Mouse (Mus musculus) midbrain, embryonic 10.5 days (tissue): Measurements from ENCODE around the gene Cfl1. TPM values are rescaled to one million over a fixed set of nuclear protein-coding genes. Genes with fewer than 3 reads are reported as not detected.

Experiments
- DNase-seq: peaks from one replicate; pipeline ENCODE4 v3.0.0-alpha.2; 2017; ENCODE audit warnings: low spot score
- H3K27ac ChIP-seq: fragments of 300-500 bp; sonication (generic); replicated peaks from 2 replicates; pipeline ENCODE4 v1.5.1; 2016; ENCODE audit warnings: mild to moderate bottlenecking
- H3K27me3 ChIP-seq: fragments of 300-500 bp; sonication (generic); 2 replicates; pipeline ENCODE4 v1.6.1; 2016; ENCODE audit warnings: low read depth, mild to moderate bottlenecking; ENCODE audit not compliant: poor library complexity, severe bottlenecking
- H3K36me3 ChIP-seq: fragments of 300-500 bp; sonication (generic); 2 replicates; pipeline ENCODE4 v1.6.1; 2016; ENCODE audit warnings: mild to moderate bottlenecking, moderate library complexity
- H3K4me1 ChIP-seq: fragments of 300-500 bp; sonication (generic); 2 replicates; pipeline ENCODE4 v1.6.1; 2016
- H3K4me3 ChIP-seq: fragments of 300-500 bp; sonication (generic); 2 replicates; pipeline ENCODE4 v1.5.1; 2016; ENCODE audit warnings: mild to moderate bottlenecking, moderate library complexity
- H3K9me3 ChIP-seq: fragments of 300-500 bp; sonication (generic); replicated peaks from 2 replicates; pipeline ENCODE4 v1.6.1; 2016; ENCODE audit warnings: mild to moderate bottlenecking
- WGBS: fragments of 180-500 bp; shearing (Covaris S2); methylation state at CpG from one replicate; pipeline ENCODE4 v1.1.7; 2016; 5-methylcytosine and 5-hydroxymethylcytosine counted together
- polyA plus RNA-seq: library from polyadenylated mRNA; unstranded; fragments of >200 nt; fragmentation: Nextera tagmentation; extraction: Ambion mirVana; gene quantifications from 2 replicates; pipeline ENCODE4 v1.2.1, GENCODE M21; 2016

Gene Cfl1
- polyA plus RNA-seq, 1 experiment from 2014 or later: 3,131 TPM

DNA sequence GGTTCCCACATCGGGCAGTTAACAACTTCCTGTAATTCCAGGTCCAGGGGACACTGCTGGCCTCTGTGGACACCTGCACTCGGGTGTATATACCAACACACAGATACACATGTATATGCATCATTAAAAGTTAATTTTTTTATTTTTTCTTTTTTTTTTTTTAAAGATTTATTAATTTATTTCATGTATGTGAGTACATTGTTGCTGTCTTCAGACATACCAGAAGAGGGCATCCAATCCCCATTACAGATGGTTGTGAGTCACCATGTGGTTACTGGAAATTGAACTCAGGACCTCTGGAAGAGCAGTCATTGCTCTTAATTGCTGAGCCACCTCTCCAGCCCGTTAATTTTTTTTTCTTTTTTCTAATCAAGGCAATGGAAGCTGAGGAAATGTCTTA, 17.4 kb upstream of the Cfl1 start:
- 86% methylated on average over 3 of the region's 3 CpGs for WGBS
- no peak overlapping the region for H3K27ac ChIP-seq
- H3K9me3 ChIP-seq: no peaks in the 10 kb centered on the region
- peaks cover 27% of the 10 kb centered on the region for H3K4me1 ChIP-seq
- peaks cover 7% of the 10 kb centered on the region for H3K36me3 ChIP-seq
- H3K27me3 ChIP-seq: peaks cover 10% of the 10 kb centered on the region; the same call in 1 of the 2 replicates
- DNase-seq: no peak
- H3K4me3 ChIP-seq: no peak overlapping the region

DNA sequence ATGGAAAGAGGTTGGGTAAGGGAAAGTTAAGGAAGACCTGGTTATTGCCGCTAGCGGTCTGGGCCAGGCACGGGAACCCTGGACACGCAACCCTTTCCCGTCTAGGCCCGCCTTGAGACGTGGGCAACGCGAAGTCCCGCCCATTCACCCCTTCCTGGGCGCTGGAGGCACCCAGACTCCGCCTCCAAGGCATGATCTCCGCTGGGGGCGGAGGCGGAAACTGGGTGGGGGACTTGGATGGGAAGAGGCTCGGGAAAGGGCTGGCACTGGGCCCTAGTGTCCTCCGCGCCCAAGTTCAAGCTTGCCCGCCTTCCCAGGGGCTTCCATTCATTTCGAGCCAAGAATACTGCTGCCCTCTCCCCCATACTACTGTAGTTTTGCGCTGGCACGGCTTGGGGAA, 16.5 kb upstream of the Cfl1 start, which contains the start of gene Efemp2:
Efemp2 (plus strand) TSS at position 235 of the 400 bp plus-strand sequence.
- WGBS: 2% methylated on average over 22 of the region's 22 CpGs
- peaks cover 10% of the 10 kb centered on the region; the same call in 1 of the 2 replicates for H3K27me3 ChIP-seq
- peaks cover 27% of the 10 kb centered on the region for H3K4me1 ChIP-seq
- H3K4me3 ChIP-seq: peak within 1 kb of the TSS; percentile 68
- DNase-seq: peak; percentile 80
- no peaks in the 10 kb centered on the region for H3K9me3 ChIP-seq
- H3K36me3 ChIP-seq: peaks cover 16% of the 10 kb centered on the region
- peak within 1 kb of the TSS; percentile 90 for H3K27ac ChIP-seq

DNA sequence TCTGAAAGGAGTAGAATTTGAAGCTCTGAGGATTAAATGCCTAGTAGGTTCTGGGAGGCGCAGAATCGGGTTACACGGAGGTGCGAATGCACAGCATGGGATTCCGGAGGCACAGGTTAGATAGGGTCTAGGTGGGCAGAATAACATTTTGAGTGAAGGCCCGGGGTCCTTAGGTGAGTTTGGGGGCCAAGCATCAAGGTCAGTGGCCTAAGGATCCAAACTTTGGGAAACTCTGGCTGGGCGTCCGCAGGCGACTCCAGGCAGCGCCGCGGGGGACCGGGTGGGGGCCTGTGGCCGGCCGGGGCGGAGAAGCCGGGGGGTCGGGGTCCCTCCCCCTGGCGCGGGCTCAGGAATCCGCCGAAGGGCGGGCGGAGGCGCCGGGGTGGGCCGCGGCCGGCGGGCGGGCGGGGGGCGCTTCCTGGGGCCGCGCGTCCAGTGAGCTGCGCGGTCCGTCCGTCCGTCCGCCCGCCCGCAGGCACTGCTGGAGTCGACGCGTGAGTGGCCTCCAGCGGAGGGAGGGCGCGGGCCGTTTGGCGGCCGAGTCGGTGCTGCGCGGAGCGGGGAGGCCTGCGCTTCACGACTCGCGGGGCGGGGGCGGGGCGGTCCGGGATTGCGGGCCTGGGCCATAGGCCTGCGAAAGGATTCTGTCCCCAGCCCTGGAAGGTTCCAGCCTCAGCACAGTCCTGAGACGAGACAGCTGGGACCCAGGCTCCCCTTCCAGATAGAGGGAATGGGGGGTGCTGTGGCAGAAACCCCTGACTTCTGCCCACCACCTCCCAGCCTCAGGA, 15.8 kb upstream of the Cfl1 start:
- Histone ChIP-seq H3K27me3 (peaks cover 10% of the 10 kb centered on the region; the same call in 1 of the 2 replicates), H3K27ac (peak overlapping the region; percentile 90), H3K36me3 (peaks cover 23% of the 10 kb centered on the region), H3K4me1 (peaks cover 27% of the 10 kb centered on the region), H3K4me3 (peak overlapping the region; percentile 68), H3K9me3 (no peaks in the 10 kb centered on the region)
- DNase-seq: peak; percentile 65
- under 1% methylated on average over 57 of the region's 68 CpGs for WGBS

DNA sequence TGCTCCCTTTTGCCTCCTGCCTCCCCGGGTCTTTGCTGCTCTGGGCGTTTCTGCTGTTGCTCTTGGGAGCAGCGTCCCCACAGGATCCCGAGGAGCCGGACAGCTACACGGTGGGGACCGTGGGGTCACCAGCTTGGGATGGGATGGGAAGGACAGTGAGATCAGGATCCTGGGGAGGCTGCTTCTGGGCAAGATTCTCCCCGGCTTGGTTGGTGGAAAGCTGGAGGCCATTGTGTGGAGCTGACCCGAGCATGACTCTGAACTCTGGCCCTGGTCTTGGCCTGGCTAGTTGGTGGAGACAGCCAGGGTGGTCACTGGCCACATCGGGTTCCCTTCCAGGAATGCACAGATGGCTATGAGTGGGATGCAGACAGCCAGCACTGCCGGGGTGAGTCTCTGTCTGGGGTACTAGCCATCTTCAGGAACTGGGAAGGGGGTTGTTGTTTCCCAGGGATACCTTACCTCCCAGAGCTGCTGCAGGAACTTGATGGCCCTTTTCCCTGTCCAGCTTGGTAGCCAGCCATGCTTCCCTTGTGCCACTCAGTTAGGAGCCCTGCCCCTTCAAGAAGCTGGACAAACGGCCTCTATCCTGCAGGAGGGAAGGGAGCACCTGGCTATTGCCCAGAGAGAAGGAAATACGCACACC, 15.1 kb upstream of the Cfl1 start:
- DNase-seq: no peak
- peak overlapping the region; percentile 90 for H3K27ac ChIP-seq
- peak overlapping the region; percentile 68 for H3K4me3 ChIP-seq
- peaks cover 29% of the 10 kb centered on the region for H3K36me3 ChIP-seq
- H3K27me3 ChIP-seq: peaks cover 10% of the 10 kb centered on the region; the same call in 1 of the 2 replicates
- H3K4me1 ChIP-seq: peaks cover 27% of the 10 kb centered on the region
- H3K9me3 ChIP-seq: no peaks in the 10 kb centered on the region
- 27% methylated on average over 13 of the region's 13 CpGs for WGBS

DNA sequence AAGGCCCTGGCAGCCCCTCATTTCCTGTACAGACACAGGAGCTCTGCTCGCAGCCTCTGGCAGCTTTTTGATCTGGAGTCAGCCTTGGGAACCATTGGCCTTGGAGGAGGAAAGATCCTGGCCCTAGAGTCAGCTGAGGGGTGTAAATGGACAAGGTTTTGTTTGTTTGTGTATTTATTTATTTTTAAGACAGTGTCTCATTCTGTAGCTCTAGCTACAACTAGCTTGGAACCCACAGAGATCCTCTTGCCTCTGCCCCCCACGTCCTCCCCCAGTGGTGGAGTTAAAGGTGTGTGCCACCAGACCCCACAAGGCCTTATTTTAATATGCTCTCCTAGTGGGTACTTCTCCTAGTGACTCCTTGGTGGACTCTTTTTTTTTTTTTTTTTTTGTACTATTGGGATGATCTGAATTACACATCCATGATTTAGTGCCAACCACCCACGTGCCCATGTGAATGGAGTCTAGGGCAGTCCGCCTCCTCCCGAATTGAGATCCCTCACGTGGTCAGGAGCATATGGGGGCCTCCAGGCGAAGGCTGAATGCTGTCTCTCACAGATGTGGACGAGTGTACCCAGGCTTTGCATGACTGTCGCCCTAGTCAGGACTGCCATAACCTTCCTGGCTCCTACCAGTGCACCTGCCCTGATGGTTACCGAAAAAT, 13.1 kb upstream of the Cfl1 start:
- no peaks in the 10 kb centered on the region for H3K9me3 ChIP-seq
- H3K4me3 ChIP-seq: no peak overlapping the region
- peaks cover 10% of the 10 kb centered on the region; the same call in 1 of the 2 replicates for H3K27me3 ChIP-seq
- no peak overlapping the region for H3K27ac ChIP-seq
- peaks cover 27% of the 10 kb centered on the region for H3K4me1 ChIP-seq
- H3K36me3 ChIP-seq: peaks cover 49% of the 10 kb centered on the region
- no peak for DNase-seq
- WGBS: 89% methylated on average over 10 of the region's 10 CpGs

DNA sequence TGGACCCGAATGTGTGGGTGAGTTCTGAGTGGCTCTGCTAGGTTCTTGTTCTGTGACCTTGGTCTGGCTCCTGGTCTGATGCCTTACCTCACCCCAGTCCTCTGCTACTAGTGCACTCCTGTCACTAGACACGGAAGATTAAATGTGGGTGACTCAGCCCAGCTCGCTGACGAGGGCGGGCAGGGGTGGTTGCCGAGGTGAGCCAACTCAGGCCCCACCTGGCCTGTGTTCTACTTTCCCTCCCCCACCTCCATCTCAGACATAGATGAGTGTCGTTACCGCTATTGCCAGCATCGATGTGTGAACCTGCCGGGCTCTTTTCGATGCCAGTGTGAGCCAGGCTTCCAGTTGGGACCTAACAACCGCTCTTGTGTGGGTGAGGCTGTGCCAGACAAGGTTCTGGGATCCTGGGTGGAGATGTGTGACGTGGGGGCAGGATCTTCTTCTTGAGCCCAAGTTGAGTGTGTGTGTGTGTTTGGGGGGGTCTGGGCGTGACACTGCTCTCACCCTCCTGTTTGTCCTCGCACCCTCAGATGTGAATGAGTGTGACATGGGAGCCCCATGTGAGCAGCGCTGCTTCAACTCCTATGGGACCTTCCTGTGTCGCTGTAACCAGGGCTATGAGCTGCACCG, 12.5 kb upstream of the Cfl1 start:
- H3K4me1 ChIP-seq: peaks cover 27% of the 10 kb centered on the region
- peaks cover 55% of the 10 kb centered on the region for H3K36me3 ChIP-seq
- H3K9me3 ChIP-seq: no peaks in the 10 kb centered on the region
- peak overlapping the region; percentile 7; the same call in 1 of the 2 replicates for H3K4me3 ChIP-seq
- WGBS: 93% methylated on average over 18 of the region's 18 CpGs
- no peak overlapping the region for H3K27ac ChIP-seq
- DNase-seq: no peak
- peaks cover 10% of the 10 kb centered on the region; the same call in 1 of the 2 replicates for H3K27me3 ChIP-seq

DNA sequence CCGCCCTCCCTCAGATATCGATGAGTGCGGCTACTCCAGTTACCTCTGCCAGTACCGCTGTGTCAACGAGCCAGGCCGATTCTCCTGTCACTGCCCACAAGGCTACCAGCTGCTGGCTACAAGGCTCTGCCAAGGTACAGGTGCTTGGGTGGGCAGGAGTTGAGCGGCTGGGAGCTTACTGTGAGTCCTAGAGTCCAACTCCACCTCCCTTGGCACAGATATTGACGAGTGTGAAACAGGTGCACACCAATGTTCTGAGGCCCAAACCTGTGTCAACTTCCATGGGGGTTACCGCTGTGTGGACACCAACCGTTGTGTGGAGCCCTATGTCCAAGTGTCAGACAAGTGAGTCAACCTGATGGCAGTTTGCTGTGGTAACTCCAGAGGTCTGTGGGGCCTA, 10.2 kb upstream of the Cfl1 start:
- Histone ChIP-seq H3K4me1 (peaks cover 11% of the 10 kb centered on the region), H3K27ac (no peak overlapping the region), H3K9me3 (no peaks in the 10 kb centered on the region), H3K4me3 (no peak overlapping the region), H3K27me3 (peaks cover 10% of the 10 kb centered on the region; the same call in 1 of the 2 replicates), H3K36me3 (peaks cover 78% of the 10 kb centered on the region)
- no peak for DNase-seq
- whole genome bisulfite sequencing: 93% methylated on average over 10 of the region's 10 CpGs

DNA sequence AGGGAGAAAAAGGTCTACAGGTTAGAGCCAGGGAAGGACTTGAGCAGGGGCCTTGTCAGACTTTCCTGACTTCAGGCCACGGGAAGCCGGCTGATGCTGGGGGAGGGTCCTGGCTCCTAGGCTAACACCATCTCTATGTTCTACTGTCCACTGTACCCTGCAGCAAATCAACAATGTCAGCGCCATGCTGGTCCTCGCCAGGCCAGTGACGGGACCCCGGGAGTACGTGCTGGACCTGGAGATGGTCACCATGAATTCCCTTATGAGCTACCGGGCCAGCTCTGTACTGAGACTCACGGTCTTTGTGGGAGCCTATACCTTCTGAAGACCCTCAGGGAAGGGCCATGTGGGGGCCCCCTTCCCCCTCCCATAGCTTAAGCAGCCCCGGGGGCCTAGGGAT, 8.9 kb upstream of the Cfl1 start:
- no peaks in the 10 kb centered on the region for H3K27me3 ChIP-seq
- no peak for DNase-seq
- peaks cover 91% of the 10 kb centered on the region for H3K36me3 ChIP-seq
- 93% methylated on average over 10 of the region's 10 CpGs for WGBS
- no peak overlapping the region for H3K4me3 ChIP-seq
- H3K27ac ChIP-seq: no peak overlapping the region
- 0 out of 2 replicates have a peak, but pooled peaks cover under 1% of the 10 kb centered on the region for H3K4me1 ChIP-seq
- no peaks in the 10 kb centered on the region for H3K9me3 ChIP-seq

DNA sequence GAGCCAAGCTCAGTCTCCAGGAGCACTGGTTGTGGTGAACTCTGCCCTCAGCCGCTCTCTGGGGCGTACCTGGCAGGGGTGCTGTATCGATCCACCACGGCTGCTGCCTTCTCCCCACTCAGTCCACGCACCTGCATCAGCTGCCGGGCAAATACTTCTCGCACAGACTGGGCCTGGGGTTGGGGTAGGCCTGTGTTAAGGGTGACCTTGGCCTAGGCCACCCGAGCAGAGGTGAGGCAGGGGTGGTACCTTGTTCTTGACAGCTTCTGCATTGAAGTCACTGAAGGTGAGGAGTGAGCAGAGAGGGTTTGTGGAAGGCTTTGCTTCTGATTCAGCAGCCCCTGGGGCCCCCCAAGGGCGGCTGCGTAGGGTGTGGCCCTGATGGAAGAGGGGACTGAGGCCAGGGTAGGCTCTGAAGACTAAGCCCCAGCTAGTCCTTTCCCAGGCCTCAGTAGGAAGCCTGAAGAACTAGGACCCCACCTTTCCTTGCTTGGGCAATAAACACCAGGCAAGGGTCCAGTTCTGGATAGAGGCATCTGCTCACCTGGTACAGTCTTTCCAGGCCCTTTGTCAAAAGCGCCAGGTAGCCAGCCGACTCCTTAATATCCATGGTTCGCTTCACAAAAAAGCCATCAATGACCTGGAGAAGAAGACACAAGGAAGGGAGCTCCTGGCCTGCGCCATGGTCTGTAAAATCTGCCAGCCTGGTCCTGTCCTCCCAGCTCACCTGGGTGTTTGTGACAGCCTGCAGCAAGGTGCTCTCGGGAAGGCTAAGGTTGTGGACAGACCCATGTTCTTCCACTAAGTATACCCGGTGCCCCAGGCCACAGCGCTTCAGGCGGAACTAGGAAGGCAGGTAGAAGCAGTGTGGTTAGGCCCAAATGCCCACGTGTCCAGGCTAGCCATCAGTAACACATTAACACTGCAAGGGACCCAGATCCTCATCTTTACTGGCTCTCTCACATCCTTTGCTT, 6.6 kb upstream of the Cfl1 start:
- no peak overlapping the region for H3K4me3 ChIP-seq
- peaks cover 20% of the 10 kb centered on the region for H3K4me1 ChIP-seq
- H3K27me3 ChIP-seq: no peaks in the 10 kb centered on the region
- no peak for DNase-seq
- 96% methylated on average over 19 of the region's 19 CpGs for WGBS
- no peaks in the 10 kb centered on the region for H3K9me3 ChIP-seq
- H3K27ac ChIP-seq: no peak overlapping the region
- peaks cover 79% of the 10 kb centered on the region for H3K36me3 ChIP-seq

DNA sequence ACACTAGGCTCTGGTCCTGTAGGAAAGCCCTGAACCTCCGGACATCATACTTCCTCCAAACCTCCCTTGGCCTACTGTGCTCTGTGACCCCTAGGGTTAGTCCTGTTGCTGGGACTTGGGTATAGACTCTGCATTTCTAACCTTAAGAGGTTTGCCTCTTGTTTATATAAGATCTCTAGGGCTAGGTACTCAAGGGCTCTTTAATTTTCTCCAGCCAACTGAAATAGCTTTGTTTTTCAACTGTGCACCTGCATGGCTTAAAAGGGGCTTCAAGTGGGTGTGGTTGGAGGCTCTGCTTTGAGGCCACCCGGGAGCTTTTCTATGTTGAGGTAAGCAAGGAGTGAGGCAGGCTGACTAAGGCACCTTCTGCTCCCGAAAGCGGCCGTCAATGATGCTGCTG, 5.8 kb upstream of the Cfl1 start:
- Histone ChIP-seq H3K36me3 (peaks cover 70% of the 10 kb centered on the region), H3K9me3 (no peaks in the 10 kb centered on the region), H3K27ac (no peak overlapping the region), H3K27me3 (no peaks in the 10 kb centered on the region), H3K4me1 (peaks cover 26% of the 10 kb centered on the region), H3K4me3 (no peak overlapping the region)
- 94% methylated on average over 5 of the region's 5 CpGs for WGBS
- DNase-seq: no peak

DNA sequence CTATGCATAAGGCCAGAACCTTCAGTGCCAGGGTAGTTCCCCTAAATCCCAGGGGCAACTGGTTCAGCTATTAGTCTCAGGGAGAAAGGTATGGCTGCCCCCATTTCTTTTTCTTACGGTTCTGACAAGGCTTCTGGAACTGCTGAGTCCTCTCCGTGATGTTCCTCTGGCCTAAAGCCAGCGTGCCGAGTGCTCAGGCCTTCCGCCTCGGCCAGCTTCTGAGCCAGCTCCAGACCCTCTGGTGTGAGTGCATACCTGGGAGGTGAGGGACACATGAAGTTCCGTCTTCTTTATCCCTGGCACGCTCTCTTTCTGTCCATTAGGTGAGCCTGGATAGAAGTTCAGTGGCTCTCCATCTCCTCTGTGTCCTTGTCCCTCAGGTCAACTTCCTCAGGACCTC, 4.9 kb upstream of the Cfl1 start:
- DNase-seq: no peak
- Histone ChIP-seq H3K4me1 (peaks cover 34% of the 10 kb centered on the region), H3K4me3 (no peak overlapping the region), H3K27ac (no peak overlapping the region), H3K9me3 (no peaks in the 10 kb centered on the region), H3K36me3 (peaks cover 63% of the 10 kb centered on the region), H3K27me3 (no peaks in the 10 kb centered on the region)
- WGBS: 93% methylated on average over 8 of the region's 8 CpGs
